Mouse (Mus musculus) forebrain, embryonic 16.5 days (tissue): ENCODE measurements at regions not wholly inside any gene's neighbourhood (a gene's known extent, or its start where the extent isn't known, plus 50 kb on each side); places are given as distances from the start of the nearest gene placed in this dataset.

ENCODE experiments used
- ATAC-seq: fragments of 200-750 bp; cut with Nextera tagmentation; 2 replicates; pipeline ENCODE4 v1.8.0; 2017; ENCODE audit warnings: mild to moderate bottlenecking, moderate library complexity
- H3K27ac ChIP-seq: fragments of 300-500 bp; sonication (generic); 2 replicates; pipeline ENCODE4 v1.5.1; 2014; ENCODE audit warnings: low read length, control low read depth
- H3K27me3 ChIP-seq: fragments of 300-500 bp; sonication (generic); replicated peaks from 2 replicates; pipeline ENCODE4 v1.6.1; 2014; ENCODE audit warnings: low read length; ENCODE audit not compliant: control insufficient read depth, insufficient read depth
- H3K36me3 ChIP-seq: fragments of 300-500 bp; sonication (generic); 2 replicates; pipeline ENCODE4 v1.6.1; 2014; ENCODE audit not compliant: control insufficient read depth, insufficient read depth
- H3K4me1 ChIP-seq: fragments of 300-500 bp; sonication (generic); replicated peaks from 2 replicates; pipeline ENCODE4 v1.6.1; 2014; ENCODE audit warnings: low read length; ENCODE audit not compliant: control insufficient read depth, insufficient read depth
- H3K4me2 ChIP-seq: fragments of 300-500 bp; sonication (generic); 2 replicates; pipeline ENCODE4 v1.6.1; 2014; ENCODE audit warnings: mild to moderate bottlenecking, low read length, control low read depth
- H3K4me3 ChIP-seq: fragments of 300-500 bp; sonication (generic); replicated peaks from 2 replicates; pipeline ENCODE4 v1.5.1; 2014; ENCODE audit warnings: mild to moderate bottlenecking, low read length, control low read depth
- H3K9ac ChIP-seq: fragments of 300-500 bp; sonication (generic); replicated peaks from 2 replicates; pipeline ENCODE4 v1.6.1; 2014; ENCODE audit warnings: low read depth, low read length, control low read depth
- H3K9me3 ChIP-seq: fragments of 300-500 bp; sonication (generic); 2 replicates; pipeline ENCODE4 v1.6.1; 2016; ENCODE audit warnings: low read length; ENCODE audit not compliant: control insufficient read depth
- WGBS: fragments of 180-500 bp; shearing (Covaris S2); extraction: QIAGEN DNeasy Blood & Tissue Kit; methylation state at CpG from one replicate; pipeline ENCODE4 v1.1.7; 2014; 5-methylcytosine and 5-hydroxymethylcytosine counted together

- no peaks in the 10 kb centered on the region for H3K36me3 ChIP-seq
- no peak overlapping the region for H3K9ac ChIP-seq
- H3K9me3 ChIP-seq: no peaks in the 10 kb centered on the region
- WGBS: 77% methylated on average over 4 of the region's 4 CpGs
- no peaks in the 10 kb centered on the region for H3K4me1 ChIP-seq
- H3K4me2 ChIP-seq: no peak overlapping the region
- H3K4me3 ChIP-seq: no peak overlapping the region
- H3K27me3 ChIP-seq: no peaks in the 10 kb centered on the region
- no peak overlapping the region for H3K27ac ChIP-seq
- no peak for ATAC-seq
Measured at GRCm38 (mm10) chr15:6964635-6965034, 89.9 kb upstream of the Osmr start.

DNA sequence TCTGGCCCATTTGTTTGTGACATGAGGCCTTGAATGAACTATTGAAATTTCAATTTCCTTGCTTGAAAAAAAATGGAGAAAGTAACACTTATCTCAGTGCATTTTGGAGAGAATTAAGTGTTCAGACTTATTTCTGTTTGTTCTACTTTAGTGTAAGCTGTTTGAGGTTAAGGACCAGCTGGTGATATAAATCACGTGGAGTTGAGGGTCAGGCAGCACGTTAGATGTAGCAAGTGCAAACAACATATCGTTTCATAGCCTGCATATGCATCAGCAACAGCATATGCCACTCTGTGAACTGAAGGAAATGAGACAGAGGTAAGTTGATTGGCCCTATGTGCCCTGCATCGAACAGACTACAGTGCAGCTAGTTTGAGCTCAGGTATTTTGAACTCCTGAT lies 90.7 kb upstream of the Osmr start:
- 73% methylated on average over 4 of the region's 4 CpGs for WGBS
- H3K4me3 ChIP-seq: no peak overlapping the region
- H3K9me3 ChIP-seq: no peaks in the 10 kb centered on the region
- no peaks in the 10 kb centered on the region for H3K27me3 ChIP-seq
- H3K27ac ChIP-seq: no peak overlapping the region
- H3K36me3 ChIP-seq: no peaks in the 10 kb centered on the region
- ATAC-seq: no peak
- no peaks in the 10 kb centered on the region for H3K4me1 ChIP-seq
- H3K4me2 ChIP-seq: no peak overlapping the region
- no peak overlapping the region for H3K9ac ChIP-seq

GRCm38 (mm10) chr15:6974410-6974809 lies 99.6 kb upstream of the Osmr start:
- no peaks in the 10 kb centered on the region for H3K36me3 ChIP-seq
- H3K27ac ChIP-seq: no peak overlapping the region
- no peaks in the 10 kb centered on the region for H3K27me3 ChIP-seq
- no peak for ATAC-seq
- H3K9ac ChIP-seq: no peak overlapping the region
- H3K4me3 ChIP-seq: no peak overlapping the region
- WGBS: 70% methylated on average over 4 of the region's 4 CpGs
- H3K4me1 ChIP-seq: no peaks in the 10 kb centered on the region
- H3K9me3 ChIP-seq: no peaks in the 10 kb centered on the region
- no peak overlapping the region for H3K4me2 ChIP-seq

DNA sequence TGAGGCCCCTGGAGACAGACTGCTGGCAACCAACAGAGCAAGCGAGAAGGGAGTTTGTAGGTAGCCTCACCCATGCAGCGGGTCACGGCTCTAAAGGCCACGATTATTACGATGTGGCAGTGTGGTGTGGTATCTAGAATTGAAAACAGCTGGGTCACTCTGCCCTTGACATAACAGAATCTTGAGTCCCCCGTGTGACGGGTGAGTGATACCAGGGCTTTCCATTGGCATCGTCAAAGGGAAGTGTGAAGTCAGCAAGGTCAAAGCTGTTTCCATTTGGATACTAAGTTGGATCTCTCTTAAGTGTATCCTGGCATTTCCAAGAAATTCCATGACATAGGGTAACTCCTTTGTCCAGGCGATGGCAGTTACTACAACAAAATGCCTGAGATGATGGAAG lies 106.7 kb upstream of the Osmr start:
- WGBS: 92% methylated on average over 9 of the region's 9 CpGs
- Histone ChIP-seq H3K9me3 (no peaks in the 10 kb centered on the region), H3K27ac (no peak overlapping the region), H3K9ac (no peak overlapping the region), H3K4me2 (no peak overlapping the region), H3K4me3 (no peak overlapping the region), H3K36me3 (no peaks in the 10 kb centered on the region), H3K4me1 (no peaks in the 10 kb centered on the region), H3K27me3 (no peaks in the 10 kb centered on the region)
- ATAC-seq: no peak

GRCm38 (mm10) chr15:6983320-6983719 lies 107.1 kb upstream of the Lifr start:
- Histone ChIP-seq H3K27me3 (no peaks in the 10 kb centered on the region), H3K4me2 (no peak overlapping the region), H3K36me3 (no peaks in the 10 kb centered on the region), H3K4me1 (no peaks in the 10 kb centered on the region; the same call in 1 of the 2 replicates), H3K9me3 (no peaks in the 10 kb centered on the region), H3K4me3 (no peak overlapping the region), H3K9ac (no peak overlapping the region), H3K27ac (no peak overlapping the region)
- 69% methylated on average over 3 of the region's 3 CpGs for WGBS
- ATAC-seq: no peak

- peak; percentile 47; the same call in 1 of the 2 replicates for ATAC-seq
- H3K9ac ChIP-seq: no peak overlapping the region
- no peak overlapping the region for H3K4me3 ChIP-seq
- WGBS: 53% methylated on average over 3 of the region's 3 CpGs
- H3K4me2 ChIP-seq: no peak overlapping the region
- no peaks in the 10 kb centered on the region for H3K36me3 ChIP-seq
- H3K9me3 ChIP-seq: no peaks in the 10 kb centered on the region
- H3K27me3 ChIP-seq: no peaks in the 10 kb centered on the region
- no peak overlapping the region for H3K27ac ChIP-seq
- no peaks in the 10 kb centered on the region; the same call in 1 of the 2 replicates for H3K4me1 ChIP-seq
Measured at GRCm38 (mm10) chr15:6988187-6988586, 102.2 kb upstream of the Lifr start.

DNA sequence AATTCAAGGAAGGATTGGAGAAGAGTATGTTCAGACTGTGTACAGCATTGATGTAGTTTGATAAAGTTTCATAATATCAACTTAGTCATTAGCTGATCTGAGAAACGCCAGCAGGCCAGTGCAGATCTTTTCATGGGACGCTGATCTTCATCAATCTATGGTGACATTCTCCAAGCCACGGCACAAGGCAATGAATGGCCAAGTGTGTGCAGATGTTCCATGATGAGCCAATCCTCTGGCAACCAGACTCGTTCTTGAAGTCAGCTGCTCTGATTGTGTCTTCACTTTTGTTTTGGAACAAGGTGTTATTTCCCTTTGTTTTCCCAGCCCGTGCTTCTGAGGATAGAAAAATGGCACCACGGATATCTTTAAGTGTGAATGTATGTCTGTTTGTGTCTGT lies 101.3 kb upstream of the Lifr start:
- Histone ChIP-seq H3K4me3 (no peak overlapping the region), H3K36me3 (no peaks in the 10 kb centered on the region), H3K4me1 (no peaks in the 10 kb centered on the region; the same call in 1 of the 2 replicates), H3K9me3 (no peaks in the 10 kb centered on the region), H3K27me3 (no peaks in the 10 kb centered on the region), H3K27ac (no peak overlapping the region), H3K9ac (no peak overlapping the region), H3K4me2 (no peak overlapping the region)
- 82% methylated on average over 6 of the region's 6 CpGs for WGBS
- no peak for ATAC-seq

DNA sequence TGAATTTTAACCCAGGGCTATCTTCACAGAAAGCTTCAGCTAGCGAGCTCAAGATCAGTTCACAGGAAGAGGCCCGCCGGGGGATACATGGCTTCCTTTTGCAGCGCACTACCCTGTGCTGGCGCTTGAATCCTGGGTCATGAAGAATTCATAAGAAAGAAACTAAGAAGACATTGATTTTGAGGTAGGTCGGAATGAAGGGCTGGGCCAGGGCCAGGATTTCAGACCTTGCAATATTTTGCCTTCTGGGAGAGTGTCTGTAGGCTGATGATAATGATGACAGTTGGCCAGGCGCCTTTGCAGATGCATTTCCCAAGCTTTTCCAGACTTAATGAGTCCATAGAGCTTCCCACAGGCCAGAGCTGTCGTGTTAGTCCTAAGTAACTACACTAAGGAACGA lies 97.2 kb upstream of the Lifr start:
- Histone ChIP-seq H3K9ac (no peak overlapping the region), H3K27me3 (no peaks in the 10 kb centered on the region), H3K4me2 (no peak overlapping the region), H3K4me3 (no peak overlapping the region), H3K4me1 (no peaks in the 10 kb centered on the region; the same call in 1 of the 2 replicates), H3K9me3 (no peaks in the 10 kb centered on the region), H3K36me3 (no peaks in the 10 kb centered on the region), H3K27ac (no peak overlapping the region)
- 67% methylated on average over 9 of the region's 9 CpGs for WGBS
- ATAC-seq: no peak

- H3K36me3 ChIP-seq: no peaks in the 10 kb centered on the region
- no peak overlapping the region for H3K4me3 ChIP-seq
- no peak overlapping the region for H3K4me2 ChIP-seq
- H3K4me1 ChIP-seq: no peaks in the 10 kb centered on the region
- H3K9me3 ChIP-seq: no peaks in the 10 kb centered on the region
- H3K27ac ChIP-seq: no peak overlapping the region
- no peaks in the 10 kb centered on the region for H3K27me3 ChIP-seq
- ATAC-seq: no peak
- no peak overlapping the region for H3K9ac ChIP-seq
- WGBS: 68% methylated on average over 3 of the region's 3 CpGs
Measured at GRCm38 (mm10) chr15:6995246-6995645, 95.2 kb upstream of the Lifr start.

DNA sequence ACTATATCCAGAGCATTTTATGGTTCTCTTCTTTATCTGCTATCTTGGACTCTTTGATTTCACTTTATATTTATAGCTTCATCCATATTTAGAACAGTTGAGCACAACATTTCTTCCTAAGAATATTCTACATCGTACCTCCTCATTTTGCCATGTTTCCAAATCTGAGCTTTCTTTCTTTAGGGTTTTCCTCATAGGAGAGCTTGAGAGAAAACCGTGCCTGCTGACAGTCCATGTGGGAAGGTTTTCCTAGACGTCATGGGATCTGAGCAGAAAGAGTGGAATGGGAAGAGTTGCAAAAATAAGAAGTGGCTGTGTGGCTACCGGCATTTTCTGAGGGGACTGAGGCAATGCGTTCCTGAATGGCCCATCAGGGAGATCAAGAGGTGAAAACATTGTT lies 92.5 kb upstream of the Lifr start:
- no peak for ATAC-seq
- no peak overlapping the region for H3K4me3 ChIP-seq
- no peaks in the 10 kb centered on the region for H3K27me3 ChIP-seq
- H3K4me1 ChIP-seq: no peaks in the 10 kb centered on the region
- H3K27ac ChIP-seq: no peak overlapping the region
- H3K36me3 ChIP-seq: no peaks in the 10 kb centered on the region
- 94% methylated on average over 5 of the region's 5 CpGs for WGBS
- no peak overlapping the region for H3K9ac ChIP-seq
- H3K4me2 ChIP-seq: no peak overlapping the region
- no peaks in the 10 kb centered on the region for H3K9me3 ChIP-seq
